Mouse (Mus musculus) thymus, postnatal 25 days (tissue): ENCODE data around the gene Dner.

Experiments used
- DNase-seq: peaks from one replicate; pipeline ENCODE4 v3.0.0; 2022

Dner gene

GRCm38 (mm10) chr1:84695517-84696411 is at the start of gene Dner:
Dner (minus strand) TSS chr1:84696221.
- peak; percentile 44 for DNase-seq

DNA sequence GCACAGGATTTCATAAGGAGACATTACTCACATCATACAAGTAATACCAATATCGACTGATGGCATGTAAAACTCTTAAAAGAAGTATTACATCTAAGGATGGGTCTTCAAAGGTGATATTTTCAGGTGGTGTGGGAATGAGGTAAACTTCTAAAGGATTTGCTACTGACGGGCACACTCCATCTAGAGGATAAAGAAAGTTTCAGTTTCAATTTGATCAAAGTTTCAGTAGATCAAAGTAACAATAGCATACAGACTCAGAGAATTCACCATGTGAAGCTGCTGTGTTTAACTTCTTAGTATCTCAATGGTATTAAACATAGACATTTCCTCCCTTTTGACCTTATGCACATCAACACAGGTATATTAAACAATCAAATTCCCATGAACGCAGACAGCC is 46.1 kb upstream of the Dner start:
- DNase-seq = no peak

DNA sequence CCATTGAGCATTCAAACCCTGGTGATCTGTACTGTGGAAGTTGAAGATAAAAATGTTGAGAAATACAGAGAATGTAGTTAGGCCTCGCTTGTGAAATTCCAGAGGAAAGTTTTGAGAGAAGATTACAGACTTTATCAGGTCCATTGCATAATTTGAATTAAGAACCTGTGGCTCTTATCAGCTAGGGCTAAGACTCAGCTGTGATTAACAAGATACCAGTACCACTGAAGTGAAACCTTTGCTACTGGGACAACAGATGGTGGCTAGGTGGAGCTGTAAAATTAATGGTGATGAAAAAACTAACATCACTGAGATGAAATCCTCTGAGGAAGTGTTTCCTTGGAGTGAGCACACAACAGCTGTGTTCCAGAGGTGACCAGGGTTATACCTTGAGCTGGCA is 44.1 kb upstream of the Dner start:
- no peak for DNase-seq

- DNase-seq = no peak
These were observed 41.1 kb upstream of the Dner start for GRCm38 (mm10) chr1:84737097-84737496.

- no peak for DNase-seq
These were observed 37.8 kb upstream of the Dner start for GRCm38 (mm10) chr1:84733799-84734198.

DNA sequence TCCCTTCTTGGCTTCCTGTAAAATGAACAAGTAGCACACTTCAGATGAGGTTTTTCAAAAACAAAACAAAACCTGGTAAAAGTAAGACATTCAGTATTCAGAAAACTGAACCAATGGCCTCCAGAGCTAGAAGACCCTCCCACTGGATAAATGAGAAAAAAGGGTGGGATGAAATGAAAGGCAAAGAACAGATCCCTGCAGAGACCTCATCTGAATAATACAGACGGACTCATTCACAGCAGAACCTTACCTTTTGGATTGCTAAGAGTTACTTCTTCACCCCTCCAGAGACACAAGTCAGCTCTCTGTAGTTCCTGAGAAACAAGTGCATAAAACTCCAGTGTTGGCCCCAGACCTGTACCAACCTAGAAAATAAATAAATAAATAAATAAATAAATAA is 35.7 kb upstream of the Dner start:
- DNase-seq = no peak

GRCm38 (mm10) chr1:84722841-84723240 is 26.8 kb upstream of the Dner start:
- DNase-seq = no peak

- no peak for DNase-seq
These were observed 26.4 kb upstream of the Dner start for GRCm38 (mm10) chr1:84722371-84722770.

DNA sequence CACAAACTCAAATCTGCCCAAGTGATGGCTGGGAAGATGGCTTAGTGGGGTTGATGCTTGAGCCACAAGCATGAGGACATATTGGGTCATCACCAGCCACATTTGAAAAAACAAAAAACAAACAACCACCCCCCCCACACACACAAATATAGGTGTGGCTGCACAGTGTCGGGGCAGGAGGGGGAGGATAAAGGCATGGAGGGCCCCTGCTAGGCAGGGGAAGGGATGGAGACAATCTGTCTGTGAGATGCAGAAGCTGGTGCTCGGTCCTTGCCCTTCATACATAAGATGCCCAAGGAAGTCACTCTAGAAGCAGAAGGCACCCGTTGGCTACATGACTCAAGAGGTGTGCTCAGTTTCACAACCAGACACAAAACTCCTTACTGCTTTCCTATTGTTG is 25.9 kb upstream of the Dner start:
- no peak for DNase-seq

GRCm38 (mm10) chr1:84709810-84710785 is 14.1 kb upstream of the Dner start:
- DNase-seq = no peak

- no peak for DNase-seq
These were observed 13.4 kb upstream of the Dner start for GRCm38 (mm10) chr1:84709406-84709805.

DNA sequence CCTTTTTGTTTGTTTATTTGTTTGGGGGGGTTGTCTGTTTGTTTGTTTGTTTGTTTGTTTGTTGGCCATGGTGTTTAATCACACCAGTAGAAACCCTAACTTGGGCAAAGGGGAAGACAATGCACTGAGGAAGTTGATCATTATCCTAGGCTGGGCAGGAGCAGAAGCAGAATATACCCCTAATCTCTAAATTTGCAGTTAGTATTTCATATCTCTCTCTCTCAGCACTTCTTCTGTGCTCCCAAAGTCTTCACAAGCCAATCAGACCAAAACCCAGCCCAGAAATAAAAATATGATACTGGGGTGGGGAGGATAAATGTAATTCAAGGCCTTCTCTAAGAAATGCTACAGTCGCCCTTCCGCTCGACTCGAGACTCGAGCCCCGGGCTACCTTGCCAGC is 4.2 kb upstream of the Dner start:
- no peak for DNase-seq

- peak; percentile 17 for DNase-seq
These were observed 1.1 kb upstream of the Dner start for GRCm38 (mm10) chr1:84697136-84697535.

DNA sequence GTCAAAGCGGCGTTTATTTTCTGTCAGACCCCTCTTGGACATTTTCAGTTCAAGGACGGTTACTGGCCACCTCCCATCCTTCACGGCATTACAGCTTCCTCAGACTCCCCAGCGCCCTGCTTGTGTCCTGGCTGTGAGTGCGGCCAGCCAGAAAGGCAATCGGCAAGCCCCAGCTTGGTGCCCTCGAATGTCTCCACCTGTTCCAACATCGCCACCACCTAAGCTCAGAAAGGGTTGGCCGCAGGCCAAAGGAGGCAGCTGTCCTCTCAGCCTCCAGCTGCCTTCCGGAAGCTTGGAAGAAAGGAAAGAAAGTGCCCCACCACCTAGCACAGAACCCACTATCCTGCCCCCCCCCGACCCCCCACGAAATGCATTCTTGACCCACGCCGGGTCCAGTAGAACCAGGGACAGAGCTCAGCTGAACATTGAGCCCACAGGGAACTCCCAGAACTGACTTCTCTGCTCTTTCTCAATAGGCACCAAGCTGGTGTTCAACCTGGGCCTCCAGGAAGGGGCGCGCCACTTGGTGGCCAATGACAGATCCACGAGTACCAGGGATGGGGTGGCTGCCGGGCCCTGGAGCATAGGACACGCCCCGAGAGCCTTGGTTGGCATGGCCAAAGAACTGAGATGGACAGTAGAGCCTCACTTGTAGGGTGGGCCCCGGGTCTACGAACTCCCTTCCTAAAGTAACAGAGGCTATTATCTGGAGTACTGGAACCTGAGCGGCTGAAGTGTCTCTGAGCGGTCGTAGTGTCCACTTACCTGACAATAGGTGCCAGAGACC is 1.1 kb downstream of the Dner start:
- no peak for DNase-seq

DNA sequence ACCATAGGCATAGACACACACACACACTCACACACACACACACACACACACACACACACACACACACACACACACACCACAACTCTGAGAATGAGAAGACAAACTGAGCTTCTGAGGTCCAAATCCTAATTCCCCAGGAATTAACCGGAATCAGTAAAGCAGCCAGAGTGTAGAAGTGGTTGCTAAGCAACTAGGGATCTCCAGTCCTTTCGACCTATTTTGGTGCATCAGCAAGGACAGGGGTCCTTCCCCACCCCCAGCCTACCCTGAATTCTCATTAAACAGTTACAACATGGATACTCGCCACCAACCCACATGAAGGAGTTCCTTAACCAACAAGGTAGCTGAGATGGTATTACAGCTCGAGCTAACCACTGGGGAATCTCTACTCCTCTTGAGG is 18.1 kb downstream of the Dner start:
- no peak for DNase-seq

DNA sequence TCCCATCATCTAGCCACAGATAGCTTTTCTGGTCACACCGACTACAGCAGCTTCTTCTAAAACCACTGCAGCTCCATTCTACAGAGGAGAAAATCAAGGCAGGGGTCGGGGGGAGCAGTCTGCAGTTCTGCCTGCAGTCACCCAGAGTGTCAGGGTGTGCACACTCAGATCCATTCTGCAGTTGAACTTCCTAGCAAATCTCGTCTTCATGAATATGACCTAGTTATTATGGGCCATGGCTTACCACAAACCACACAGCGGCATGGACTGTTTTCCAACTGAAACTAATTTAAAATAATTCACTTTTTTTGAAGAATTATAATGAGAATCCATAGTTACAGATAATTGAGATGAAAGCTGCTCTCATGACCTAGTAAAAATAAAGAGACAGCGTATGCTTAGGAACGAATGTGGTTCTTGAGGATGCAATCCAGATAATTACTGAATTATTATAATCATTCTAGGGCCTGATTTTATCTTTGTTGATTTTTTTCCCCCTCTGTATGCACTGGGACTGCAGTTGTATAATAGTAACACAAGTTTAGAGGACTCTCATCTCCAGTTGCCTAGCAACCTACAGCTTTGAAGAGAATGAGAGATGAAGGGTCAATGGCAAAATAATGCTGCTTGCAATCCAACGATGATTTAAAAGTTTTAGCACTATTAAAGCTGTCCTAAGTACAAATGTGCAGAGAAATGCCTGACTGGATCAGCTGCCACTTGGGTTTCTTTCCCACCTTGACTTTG is 27.7 kb downstream of the Dner start:
- DNase-seq = no peak

DNA sequence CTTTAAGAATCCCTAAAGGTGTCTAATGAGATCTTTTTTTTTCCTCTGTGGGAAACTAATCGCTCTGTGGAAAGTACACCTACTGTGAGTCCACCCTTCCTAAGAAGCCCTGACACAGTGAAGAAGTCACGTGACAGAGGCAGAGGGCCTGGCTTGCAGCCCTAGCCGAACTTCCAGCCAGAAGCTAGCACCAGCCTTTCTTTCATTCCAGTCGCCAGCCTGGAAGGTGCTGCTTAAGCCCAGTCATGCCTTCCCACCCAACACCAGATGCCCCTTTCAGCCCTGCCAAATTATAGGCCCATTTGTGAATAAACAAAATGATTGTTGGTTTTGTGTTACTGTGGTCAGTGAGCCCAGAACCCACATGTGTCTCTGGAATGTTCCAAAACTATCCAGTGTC is 28.4 kb downstream of the Dner start:
- no peak for DNase-seq

DNA sequence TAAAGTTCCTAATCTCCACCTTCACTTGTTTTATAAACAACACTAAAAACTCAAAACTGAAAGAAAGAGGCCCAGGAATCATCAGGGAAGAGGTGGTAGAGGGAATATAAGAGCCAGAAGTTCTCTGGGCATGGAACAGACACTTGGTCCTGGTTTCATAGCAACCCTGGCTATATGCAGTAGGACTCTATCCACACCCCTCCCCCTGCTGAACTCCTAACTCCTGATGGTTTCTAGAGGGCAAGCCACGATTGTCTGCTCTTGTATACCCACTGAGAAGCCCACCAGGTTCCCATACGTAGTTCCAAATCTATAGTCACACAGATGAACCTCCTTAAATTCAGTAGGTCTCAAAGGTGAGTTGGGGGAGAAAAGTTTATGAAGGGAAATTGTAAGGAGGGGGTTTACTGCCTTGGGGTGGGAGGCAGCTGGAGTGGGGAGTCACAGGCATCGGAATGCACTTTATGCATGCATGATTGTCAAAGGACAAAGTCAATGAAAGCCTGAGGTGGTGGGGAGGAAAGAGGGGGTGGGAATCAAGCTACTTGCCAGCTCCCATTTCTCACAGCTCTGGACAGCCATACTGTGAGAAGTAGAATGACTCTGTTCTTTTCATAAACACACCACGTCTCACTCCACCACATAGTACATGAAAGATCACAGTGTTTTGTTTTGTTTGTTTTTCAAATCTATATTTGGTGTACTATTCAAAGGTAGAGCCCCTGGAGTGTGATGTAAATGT is 31.5 kb downstream of the Dner start:
- no peak for DNase-seq

- no peak for DNase-seq
These were observed 49.2 kb downstream of the Dner start for GRCm38 (mm10) chr1:84646781-84647180.

DNA sequence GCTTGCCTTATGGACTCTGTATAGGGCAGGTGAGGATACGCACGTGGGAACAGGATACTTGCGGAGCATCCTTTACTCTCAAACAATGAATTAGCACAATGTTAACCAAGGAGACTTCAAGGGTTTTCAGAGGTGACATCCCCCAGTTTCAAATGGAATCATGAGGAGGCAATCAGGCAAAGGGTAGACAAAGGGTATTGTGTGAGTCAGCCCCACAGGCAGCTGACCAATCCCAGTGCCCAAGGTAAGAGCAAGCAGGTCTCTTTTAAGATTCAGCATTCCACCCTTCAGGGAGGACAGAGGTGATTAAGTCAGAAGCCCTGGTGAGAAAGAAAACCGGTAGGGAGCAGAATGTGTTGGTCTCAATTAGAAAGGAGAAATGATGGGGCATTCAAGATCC is 55.6 kb downstream of the Dner start:
- no peak for DNase-seq

DNA sequence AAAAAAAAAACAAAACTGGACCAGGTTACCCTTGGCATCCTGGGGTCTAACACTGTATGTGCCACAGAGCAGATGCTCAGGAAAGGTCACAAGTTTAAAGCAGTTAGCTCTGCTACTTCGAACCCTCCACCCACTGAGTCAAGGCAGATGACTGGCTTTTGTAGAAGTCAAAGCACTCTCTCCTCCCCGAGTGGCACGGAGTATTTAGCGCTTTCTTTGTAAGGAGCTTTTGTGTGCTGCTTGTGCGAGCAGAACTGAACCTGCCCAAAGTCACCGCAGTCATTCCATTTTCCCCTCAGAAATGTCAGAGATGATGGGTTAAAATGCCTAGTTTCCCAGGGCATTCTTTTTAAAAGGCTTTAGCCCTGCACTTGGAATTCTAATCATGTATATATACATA is 59.1 kb downstream of the Dner start:
- no peak for DNase-seq
